Mouse (Mus musculus) kidney, adult 2 months (tissue): ENCODE data around the gene Gm4969.

ENCODE experiments used
- CTCF ChIP-seq: fragments of 200-500 bp; conservative IDR thresholded peaks from 2 replicates; pipeline ENCODE4 v1.5.1; 2011; ENCODE audit warnings: low read depth, mild to moderate bottlenecking, control low read depth, low read length, moderate library complexity, mixed read lengths; ENCODE audit not compliant: insufficient read depth, insufficient read length
- POLR2A ChIP-seq: fragments of 200-500 bp; IDR thresholded peaks from one replicate; pipeline ENCODE4 v1.6.1; 2011; ENCODE audit warnings: low read depth, low read length, control low read depth

GRCm38 (mm10) chr7:19131324-19131848, 13.2 kb upstream of the Gm4969 start:
- TF ChIP-seq CTCF (peak; percentile 66), POLR2A (no peak)
